Mouse (Mus musculus) adrenal gland, adult (tissue): Measurements from ENCODE around the gene H2-Ob.

Source experiments
- DNase-seq, 2 experiments: peaks; one replicate each; pipeline ENCODE4 v3.0.0; 2022 to 2023; ENCODE audit warnings: low spot score in 1 of 2; ENCODE audit not compliant: inconsistent age in 2 of 2

H2-Ob gene

DNA sequence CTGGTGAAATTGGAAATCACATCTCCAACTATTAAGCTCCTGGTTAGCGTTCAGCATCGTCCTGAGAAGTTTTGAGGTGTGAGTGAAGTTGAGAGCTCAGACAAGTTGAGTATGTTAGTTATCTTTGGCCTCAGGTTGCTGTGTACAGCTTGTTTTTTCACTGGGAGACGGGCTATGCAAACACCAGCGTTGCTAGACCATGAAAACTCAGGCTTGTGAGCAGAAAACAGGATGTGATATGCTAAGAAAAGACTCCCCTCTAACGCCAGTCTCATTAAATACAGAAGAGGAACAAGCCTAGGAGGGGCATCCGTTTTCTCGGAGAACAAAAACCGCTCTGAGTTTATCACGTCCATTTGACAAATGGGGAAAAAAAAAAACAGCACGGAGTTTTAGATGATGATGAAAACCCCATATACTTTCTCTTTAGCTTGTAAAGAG is 918 bp downstream of the H2-Ob start:
- no peak for DNase-seq

DNA sequence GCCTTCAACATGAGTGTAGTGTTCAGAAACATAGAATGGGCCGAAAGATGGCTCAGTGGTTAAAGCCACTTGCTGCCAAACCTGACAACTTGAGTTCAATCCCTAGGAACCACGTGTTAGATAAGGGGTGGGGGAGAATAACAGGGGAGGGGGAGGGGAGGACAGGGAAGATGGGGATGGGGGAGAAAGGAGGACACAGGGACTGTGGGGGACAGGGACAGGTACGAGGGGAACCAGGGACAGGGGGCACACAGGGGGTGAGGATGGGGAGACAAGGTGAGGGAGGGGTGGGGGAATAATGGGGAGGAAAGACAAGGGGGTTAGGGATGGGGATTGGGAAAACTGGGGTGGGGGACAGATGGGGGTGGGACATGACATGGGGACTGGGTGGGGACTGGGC is 1.7 kb downstream of the H2-Ob start:
- no peak for DNase-seq

DNA sequence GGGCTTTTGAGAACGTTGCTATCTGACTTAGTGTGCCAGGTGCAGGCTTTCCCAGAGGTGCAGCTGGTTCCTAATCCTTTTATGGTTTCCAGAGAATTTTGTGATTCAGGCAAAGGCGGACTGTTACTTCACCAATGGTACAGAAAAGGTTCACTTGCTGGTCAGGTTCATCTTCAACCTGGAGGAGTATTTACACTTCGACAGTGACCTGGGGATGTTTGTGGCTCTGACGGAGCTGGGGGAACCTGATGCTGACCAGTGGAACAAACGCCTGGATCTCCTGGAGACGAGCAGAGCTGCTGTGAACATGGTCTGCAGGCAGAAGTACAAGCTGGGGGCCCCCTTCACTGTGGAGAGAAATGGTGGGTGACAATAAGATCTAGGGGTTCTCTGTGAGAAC is 2.2 kb downstream of the H2-Ob start:
- DNase-seq, result no peak

DNA sequence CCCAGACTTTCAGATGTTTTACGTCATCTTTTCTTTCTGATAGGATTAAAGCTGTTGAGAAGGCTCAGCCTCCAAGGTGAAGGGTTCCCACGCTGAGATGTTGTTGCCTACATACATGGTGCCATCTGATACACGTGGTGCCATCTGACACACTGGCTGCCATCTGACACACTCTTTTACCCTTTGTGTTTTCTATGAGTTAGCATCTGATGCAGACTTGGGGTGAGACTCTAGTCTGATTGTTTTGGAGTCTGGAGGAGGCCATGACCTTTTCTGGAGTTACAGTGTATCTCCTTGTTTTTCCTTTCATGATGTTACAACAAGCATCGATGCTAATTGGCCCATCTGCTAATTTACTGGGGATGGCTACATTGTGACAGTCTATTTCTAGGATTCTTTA is 6.0 kb downstream of the H2-Ob start:
- DNase-seq, result no peak

DNA sequence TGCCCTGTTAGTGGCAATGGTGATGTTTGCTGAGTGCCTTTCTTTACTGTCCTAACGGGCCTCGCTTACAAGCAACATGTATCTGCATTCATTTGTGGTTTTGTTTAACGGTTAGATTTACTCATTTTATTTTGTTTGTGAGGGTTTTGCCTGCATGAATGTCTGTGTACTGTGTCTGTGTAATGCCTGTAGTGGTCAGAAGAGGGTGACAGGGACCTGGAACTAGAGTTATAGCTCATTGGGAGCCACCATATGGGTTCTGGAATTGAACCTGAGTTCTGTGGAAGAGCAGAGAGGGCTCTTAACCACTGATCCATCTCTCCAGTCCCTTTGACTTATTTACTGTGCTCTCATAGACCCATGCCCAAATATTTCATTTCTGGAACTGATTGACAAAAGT is 8.3 kb downstream of the H2-Ob start:
- no peak for DNase-seq

DNA sequence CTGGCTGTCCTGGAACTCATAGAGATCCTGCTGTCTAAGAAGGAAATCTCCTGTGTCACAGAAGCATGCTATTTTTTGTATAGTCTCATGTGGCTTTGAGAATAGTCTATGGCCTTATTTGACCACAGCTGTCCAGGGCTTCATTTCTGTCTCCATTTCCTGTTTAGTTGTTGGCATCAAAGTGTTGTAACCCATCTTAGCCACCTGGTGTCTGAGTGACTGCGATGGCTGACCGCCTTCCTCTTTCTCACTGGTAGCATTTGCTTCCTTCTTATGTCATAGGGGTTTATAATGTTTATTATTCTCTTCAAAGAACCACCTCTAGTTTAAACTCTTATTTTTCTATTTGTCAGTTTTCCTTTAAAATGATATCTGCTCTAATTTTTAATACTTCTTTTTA is 10.1 kb downstream of the H2-Ob start:
- DNase-seq, result no peak

DNA sequence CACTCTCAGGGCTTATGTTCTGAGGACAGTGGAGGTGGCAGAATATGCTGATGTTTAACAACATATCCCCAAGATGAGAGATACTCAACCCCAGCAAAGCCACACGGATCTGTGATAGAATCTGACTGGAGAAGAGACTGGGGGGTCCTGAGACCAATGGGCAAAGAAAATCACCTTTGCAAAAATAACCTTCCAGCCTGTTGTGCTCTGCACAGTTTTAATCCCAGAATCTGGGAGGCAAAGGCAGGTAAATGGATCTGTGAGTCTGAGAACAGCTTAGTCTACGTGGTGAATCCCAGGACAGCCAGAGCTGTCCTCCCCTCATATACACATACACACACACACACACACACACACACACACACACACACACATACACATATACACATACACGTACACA is 10.7 kb downstream of the H2-Ob start:
- no peak for DNase-seq

DNA sequence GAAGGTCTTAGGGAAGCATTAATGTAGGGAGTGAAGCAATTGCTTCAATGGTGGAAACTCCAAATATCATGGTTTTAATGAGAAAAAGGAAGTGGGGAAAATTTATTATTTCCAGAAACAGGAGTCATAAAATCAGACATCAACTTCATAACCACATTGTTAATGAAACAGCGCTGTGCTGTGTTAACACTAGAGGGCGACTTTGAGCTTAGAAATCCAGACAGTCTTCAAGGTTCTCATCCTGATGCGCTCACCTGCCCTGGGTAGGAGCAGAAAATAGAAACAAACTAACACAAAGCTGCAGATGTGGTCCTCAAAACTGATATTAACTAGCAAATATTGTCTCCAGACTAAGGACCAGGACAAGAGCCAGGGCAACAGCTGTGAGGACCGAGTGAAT is 11.2 kb downstream of the H2-Ob start:
- peak; percentile 35 to 80 for DNase-seq

DNA sequence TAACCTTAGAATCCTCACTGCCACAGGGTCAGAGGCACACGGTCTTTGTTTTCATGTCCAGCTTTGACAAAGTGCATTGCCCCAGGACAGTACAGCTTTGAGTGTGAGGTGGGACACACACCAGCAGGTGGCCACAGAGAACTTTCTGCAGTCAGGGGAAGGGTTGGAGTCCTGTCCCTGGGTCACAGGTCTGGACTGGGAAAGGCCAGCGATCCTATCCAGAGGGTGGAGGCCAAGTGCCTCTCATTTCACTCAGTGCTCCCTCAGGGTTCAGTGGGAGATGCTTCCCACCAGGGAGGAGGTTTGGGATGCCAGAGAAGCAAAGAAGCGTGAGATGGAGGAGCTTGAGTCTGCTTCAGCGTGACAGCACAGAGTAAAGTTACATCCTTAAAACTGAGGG is 13.0 kb downstream of the H2-Ob start:
- DNase-seq, result no peak

DNA sequence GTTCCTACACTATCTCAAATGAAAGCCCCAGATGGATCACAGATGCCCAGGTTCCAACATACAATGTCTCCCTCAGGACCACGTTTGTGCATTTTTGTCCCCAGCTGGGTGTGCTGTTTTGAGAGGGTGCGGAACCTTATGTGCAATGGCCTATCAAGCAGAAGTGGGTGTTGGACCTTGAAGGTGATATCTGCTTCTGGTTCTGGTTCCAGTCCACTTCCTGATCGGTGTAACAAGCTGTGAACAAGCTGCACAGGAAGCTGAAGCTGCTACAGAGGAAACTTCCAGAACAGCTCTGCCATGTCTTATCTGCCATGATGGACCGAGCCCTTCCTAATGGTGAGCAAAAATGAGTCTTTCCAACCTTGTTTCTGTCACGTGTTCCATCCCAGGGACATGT is 17.8 kb downstream of the H2-Ob start:
- no peak for DNase-seq

DNA sequence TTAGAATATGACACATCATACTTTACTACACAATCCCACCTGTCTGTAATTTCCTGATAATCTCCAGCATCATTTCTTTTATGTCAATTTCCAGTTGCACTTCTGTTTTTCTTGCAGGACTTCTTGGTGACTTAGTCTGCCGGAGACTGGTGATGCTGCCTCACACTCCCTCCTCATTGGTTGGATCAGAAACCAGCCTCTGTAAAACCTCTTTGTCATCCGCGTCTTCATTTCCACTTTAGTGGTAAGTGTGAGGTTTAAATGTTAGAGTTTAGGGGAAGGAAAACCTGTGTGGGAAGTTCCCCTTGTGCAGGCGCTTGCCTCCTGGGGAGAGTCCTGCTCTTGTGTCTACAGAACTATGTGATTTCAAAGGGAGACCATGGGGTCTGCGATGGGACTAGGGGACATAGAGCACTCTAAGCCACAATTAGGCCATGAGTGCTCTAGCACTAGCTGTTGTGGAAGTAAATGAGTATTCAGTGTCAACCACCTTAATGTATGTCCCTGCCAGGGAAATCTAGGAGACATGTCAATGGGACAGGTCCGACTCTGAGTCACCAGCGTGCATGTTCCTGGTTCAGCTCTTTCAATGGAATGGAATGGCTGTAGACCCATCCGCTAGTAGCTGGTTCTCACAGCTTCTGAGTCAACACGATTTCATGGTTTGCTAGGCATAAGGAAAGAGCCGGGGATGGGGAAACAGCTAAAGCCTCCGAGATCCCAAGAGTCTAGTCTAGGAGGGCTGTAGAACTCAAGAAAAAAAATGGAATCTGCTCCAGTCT is 19.1 kb downstream of the H2-Ob start, which contains the start of gene H2-Ab1:
H2-Ab1 (plus strand) TSS at position 96 of the 782 bp plus-strand sequence.
- DNase-seq, result peak; percentile 81 to 95

DNA sequence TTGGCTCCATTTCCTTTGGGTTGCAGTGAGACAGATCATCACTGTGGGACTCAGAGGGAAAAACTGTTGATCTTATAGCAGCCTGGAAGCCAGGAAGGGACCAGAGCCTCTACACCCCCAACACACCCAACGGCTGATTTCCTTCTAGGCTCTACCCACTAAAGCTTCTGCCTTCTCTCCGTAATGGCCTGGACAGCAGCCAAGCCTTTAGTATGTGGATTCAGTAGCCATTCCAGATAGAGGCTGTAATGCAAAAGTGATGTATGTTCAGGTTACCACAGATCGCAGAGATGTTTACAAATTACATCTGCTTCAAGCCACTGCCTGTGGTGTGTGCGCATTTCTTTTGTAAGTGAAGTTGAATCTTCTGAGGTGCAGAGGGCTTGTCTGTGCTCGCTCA is 21.8 kb downstream of the H2-Ob start:
- no peak for DNase-seq

DNA sequence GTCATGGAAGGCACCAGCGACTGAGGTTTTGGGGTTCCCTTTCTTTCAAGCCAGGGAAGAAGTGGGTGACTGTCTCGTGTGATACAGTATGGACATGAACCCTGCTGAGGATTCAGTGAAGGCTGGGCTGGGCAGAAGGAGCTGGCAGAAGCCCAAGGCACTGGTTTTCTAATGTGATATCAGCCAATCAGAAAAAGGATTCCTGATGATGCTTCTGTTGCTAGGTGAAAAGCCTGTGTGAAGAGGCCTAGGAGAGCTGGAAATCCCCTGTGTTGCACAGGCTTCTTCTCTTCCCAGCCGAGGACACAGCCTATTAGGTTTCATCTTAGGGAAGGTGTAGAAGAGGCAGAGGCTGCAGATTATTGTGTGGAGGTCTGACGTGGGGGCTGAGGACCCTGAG is 22.8 kb downstream of the H2-Ob start:
- peak; percentile 76 to 96 for DNase-seq

DNA sequence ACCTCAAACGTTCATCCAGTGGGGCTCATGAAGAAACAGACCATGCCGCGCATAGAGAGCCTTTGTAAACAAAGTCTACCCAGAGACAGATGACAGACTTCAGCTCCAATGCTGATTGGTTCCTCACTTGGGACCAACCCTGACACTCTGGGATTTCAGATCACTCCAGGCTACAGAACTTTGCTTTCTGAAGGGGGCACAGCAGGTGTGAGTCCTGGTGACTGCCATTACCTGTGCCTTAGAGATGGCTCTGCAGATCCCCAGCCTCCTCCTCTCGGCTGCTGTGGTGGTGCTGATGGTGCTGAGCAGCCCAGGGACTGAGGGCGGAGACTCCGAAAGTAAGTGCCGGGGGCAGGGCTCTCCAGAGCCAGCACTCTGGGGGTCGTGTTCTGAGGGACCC is 24.4 kb downstream of the H2-Ob start:
- peak; percentile 70 to 94 for DNase-seq

DNA sequence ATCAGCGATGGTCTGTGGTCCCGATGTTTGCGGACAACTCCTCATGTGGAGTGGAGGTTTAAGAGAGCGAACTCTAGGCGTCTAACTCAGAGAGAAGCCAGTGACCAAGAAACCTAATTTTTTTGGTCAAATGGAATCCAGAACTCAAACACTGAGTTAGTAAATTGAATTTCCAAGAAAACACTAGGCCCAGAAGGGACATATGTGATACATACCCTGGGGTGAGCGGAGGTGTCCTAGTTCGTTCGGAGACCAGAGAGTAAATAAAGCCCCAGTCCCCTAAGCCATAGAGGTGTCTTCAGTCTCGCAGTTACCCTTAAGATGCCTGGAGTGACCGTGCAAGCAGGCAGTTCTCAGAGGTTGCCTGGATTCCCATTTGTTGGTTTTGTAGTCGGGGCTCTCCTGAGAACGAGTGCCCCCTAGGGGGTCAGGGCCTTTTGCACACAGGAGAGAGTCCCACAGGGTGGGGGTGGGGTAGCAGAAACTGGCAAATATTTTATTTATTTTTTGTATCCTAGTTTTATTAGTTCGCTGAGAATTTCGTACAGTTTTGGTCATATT is 25.2 kb downstream of the H2-Ob start:
- DNase-seq, result peak in 1 of 2 experiments; percentile 43

DNA sequence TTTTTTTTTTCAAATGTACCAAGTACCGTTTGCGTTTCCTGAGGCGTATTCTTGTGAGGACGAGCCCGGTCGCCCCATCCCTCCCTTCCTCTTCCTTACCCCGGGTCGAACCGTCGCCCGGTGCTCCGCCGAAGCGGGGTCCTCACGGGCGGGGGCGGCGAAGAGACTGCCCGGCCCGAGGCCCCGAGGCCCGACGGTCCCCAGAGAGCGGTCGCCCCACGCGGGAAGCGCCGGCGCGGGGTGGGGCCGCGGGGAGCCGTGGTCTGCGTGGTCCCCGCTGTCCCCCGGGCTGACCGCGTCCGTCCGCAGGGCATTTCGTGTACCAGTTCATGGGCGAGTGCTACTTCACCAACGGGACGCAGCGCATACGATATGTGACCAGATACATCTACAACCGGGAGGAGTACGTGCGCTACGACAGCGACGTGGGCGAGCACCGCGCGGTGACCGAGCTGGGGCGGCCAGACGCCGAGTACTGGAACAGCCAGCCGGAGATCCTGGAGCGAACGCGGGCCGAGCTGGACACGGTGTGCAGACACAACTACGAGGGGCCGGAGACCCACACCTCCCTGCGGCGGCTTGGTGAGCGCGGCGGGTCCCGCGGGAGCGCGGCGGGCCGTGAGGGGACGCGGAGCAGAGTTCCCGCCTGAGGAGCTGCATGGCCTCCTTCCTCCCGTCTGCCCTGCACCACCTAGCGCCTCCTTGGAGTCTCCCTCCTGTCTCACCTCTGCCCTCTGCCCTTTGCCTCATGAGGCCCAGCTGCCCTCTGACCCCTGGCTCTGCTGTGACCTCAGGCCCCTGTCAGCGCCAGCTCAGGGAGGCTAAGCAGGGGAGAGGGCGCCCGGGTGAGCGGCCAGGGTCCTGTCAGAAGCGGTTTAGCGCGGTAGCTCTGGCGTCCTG is 26.0 kb downstream of the H2-Ob start:
- DNase-seq, result peak in 1 of 2 experiments; percentile 41

DNA sequence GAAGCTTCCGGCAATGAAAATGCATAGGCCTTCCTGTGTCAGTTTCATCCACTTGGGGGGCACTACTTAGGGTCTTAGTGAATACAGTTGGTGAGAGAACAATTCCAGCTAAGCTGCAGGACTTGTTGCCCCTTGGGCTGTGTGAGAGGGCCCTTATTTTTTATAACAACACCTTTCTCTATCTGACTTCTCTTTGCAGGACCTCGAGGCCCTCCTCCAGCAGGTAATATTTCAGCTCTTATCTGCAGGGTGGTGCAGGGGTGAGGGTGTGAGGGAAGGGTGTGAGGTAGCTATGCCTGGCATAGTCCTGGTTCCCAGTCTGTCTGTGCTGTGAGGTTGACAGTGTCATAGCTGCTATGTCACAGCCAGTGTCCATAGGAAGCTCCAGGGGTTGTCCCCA is 29.6 kb downstream of the H2-Ob start:
- no peak for DNase-seq

DNA sequence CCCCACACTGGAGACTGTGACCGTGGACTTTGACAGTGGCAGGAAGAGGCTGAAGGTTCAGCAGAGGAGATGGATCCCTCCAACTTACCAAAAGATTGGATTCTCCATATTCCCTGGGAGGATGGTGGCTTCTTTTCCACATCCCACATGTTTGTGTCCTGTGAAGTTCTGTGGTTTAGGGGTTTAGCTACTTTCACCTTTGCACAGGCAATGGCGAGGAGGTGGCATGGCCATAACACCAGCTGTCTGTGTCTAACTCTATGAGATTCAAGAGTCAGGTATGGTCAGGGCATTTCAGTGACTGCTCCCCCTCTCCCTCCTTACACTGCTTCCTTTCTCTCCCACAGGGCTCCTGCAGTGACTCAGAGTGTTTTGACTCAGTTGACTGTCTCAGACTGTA is 30.0 kb downstream of the H2-Ob start:
- no peak for DNase-seq

DNA sequence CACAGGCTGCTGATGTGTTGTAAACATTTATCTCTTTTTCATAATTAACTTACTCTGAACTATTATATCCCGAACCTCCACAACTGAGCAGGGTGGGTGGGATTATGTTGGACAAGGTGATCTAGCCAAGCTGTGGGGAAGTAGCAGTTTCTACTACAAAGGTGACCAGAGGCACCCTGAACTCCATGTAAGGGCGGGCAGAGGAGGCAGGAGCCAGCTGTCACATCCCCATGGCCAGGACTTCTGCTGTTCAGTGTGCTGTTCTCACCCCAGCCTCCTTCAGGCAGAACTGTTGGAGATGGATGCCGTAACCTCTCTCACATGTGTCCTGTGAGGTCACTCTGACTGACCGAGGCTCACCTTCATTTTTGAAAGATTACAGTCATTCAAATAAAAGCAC is 31.1 kb downstream of the H2-Ob start:
- DNase-seq, result no peak

DNA sequence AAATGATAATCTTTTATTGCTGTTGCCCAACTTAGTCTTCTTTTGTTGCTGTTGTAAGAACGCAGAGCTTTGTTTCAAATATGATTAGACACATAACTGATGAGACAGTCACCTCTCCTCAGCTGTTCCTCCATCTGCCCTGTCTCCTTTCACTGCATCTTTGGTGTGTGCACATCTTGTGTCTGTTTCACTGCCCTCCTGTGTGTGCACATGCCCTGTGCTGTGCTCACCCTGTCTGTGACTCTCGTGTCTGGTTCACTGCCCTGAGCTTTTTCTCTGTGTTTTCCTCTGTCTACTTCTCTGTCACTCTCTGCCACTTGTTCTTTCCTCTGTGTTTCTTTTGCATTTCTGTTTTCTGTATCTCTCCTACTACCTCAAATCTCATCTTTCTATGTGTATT is 31.5 kb downstream of the H2-Ob start:
- no peak for DNase-seq

DNA sequence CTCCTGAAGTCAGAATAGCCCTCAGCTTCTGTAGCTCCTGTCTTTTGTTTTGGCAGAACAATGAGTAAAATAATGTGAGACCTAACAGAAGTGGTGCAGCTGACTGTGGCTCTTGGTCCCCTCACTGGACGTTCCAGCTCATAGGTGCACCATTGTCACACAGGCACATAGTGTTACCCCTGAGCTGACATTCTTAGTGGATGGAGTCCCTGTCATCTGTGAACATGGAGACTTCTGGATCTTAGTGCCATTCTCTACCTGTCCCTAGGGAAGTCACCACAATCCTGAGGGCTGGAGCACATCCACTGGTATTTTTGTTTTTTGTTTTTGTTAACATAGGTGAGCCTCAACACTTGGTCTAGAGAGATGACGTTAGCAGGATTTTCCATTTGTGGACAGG is 32.2 kb downstream of the H2-Ob start:
- DNase-seq, result no peak

DNA sequence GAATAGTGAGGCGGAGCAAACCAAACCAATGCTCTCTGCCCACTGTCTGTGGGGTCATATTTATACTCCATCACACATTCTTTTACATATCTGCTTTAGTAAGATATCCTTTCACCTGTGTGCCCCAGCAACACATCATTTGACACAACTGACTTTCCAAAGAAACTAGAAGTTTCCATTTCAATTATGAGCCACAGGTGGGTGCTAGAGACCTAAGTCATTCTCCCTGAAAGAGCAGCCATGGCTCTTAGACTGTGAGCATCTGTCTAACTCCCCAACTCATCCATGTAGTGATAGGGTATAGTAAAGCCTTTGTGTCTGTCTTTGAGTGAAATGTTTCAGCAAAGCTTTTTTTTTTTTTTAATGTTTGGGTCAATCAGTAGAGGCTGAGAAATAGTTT is 33.4 kb downstream of the H2-Ob start:
- no peak for DNase-seq
